Mouse (Mus musculus) lung, embryonic 14.5 days (tissue): Measurements from ENCODE around the gene Cdh23. TPM values are rescaled to one million over a fixed set of nuclear protein-coding genes. Genes with fewer than 3 reads are reported as not detected.
"Not testable (repeated sequence)": the region's sequence is repeated elsewhere in the genome, so short reads cannot be mapped to it uniquely, and the experiment has no call there.

ENCODE experiments used
- ATAC-seq: fragments of 200-750 bp; cut with Nextera tagmentation; 2 replicates; pipeline ENCODE4 v1.8.0; 2017; ENCODE audit warnings: mild to moderate bottlenecking, moderate TSS enrichment, moderate library complexity; ENCODE audit not compliant: insufficient read depth
- DNase-seq: peaks from one replicate; pipeline ENCODE4 v3.0.0-alpha.2; 2015
- H3K27ac ChIP-seq: fragments of 300-500 bp; sonication (generic); 2 replicates; pipeline ENCODE4 v1.5.1; 2014; ENCODE audit warnings: low read depth, mild to moderate bottlenecking, moderate library complexity
- H3K27me3 ChIP-seq: fragments of 300-500 bp; sonication (generic); 2 replicates; pipeline ENCODE4 v1.6.1; 2014; ENCODE audit warnings: low read length, control low read depth; ENCODE audit not compliant: insufficient read depth
- H3K36me3 ChIP-seq: fragments of 300-500 bp; sonication (generic); 2 replicates; pipeline ENCODE4 v1.6.1; 2014; ENCODE audit warnings: control low read depth; ENCODE audit not compliant: insufficient read depth
- H3K4me1 ChIP-seq: fragments of 300-500 bp; sonication (generic); 2 replicates; pipeline ENCODE4 v1.6.1; 2014; ENCODE audit warnings: antibody characterized with exemption, control low read depth; ENCODE audit not compliant: insufficient read depth
- H3K4me2 ChIP-seq: fragments of 300-500 bp; sonication (generic); 2 replicates; pipeline ENCODE4 v1.6.1; 2014; ENCODE audit warnings: mild to moderate bottlenecking
- H3K4me3 ChIP-seq: fragments of 300-500 bp; sonication (generic); 2 replicates; pipeline ENCODE4 v1.5.1; 2014; ENCODE audit warnings: low read depth, low read length
- H3K9ac ChIP-seq: fragments of 300-500 bp; sonication (generic); 2 replicates; pipeline ENCODE4 v1.6.1; 2014
- H3K9me3 ChIP-seq: fragments of 300-500 bp; sonication (generic); 2 replicates; pipeline ENCODE4 v1.6.1; 2016; ENCODE audit warnings: low read depth, low read length, control low read depth
- CTCF ChIP-seq: IDR thresholded peaks from 2 replicates; pipeline ENCODE4 v1.5.1; 2016; ENCODE audit warnings: antibody characterized with exemption, low read depth
- WGBS: fragments of 180-500 bp; shearing (Covaris S2); extraction: QIAGEN DNeasy Blood & Tissue Kit; methylation state at CpG from one replicate; pipeline ENCODE4 v1.1.7; 2014; 5-methylcytosine and 5-hydroxymethylcytosine counted together
- polyA plus RNA-seq: library from polyadenylated mRNA; unstranded; fragments of >200 nt; fragmentation: Nextera tagmentation; extraction: Ambion mirVana; gene quantifications from 2 replicates; pipeline ENCODE4 v1.2.1, GENCODE M21; 2014

Gene Cdh23
- polyA plus RNA-seq, 1 experiment from 2014 or later = 0.26 TPM

GRCm38 (mm10) chr10:60726896-60727295, 30.6 kb upstream of the Cdh23 start:
- H3K27me3 ChIP-seq = no peaks in the 10 kb centered on the region
- H3K36me3 ChIP-seq = 0 out of 2 replicates have a peak, but pooled peaks cover 2% of the 10 kb centered on the region
- no peaks in the 10 kb centered on the region for H3K4me1 ChIP-seq
- H3K4me2 ChIP-seq = no peak overlapping the region
- H3K9ac ChIP-seq = no peak overlapping the region
- no peak for DNase-seq
- no peak for ATAC-seq
- no peak overlapping the region for H3K27ac ChIP-seq
- 71% methylated on average over 3 of the region's 3 CpGs for WGBS
- no peaks in the 10 kb centered on the region for H3K9me3 ChIP-seq
- no peak for TF ChIP-seq CTCF
- no peak overlapping the region for H3K4me3 ChIP-seq

GRCm38 (mm10) chr10:60724496-60724895, 28.2 kb upstream of the Cdh23 start:
- ATAC-seq (no peak), DNase-seq (no peak)
- Histone ChIP-seq H3K36me3 (0 out of 2 replicates have a peak, but pooled peaks cover 2% of the 10 kb centered on the region), H3K27ac (no peak overlapping the region), H3K4me3 (no peak overlapping the region), H3K4me1 (no peaks in the 10 kb centered on the region), H3K9ac (no peak overlapping the region), H3K27me3 (no peaks in the 10 kb centered on the region), H3K4me2 (no peak overlapping the region), H3K9me3 (no peaks in the 10 kb centered on the region)
- no peak for TF ChIP-seq CTCF
- 69% methylated on average over 6 of the region's 6 CpGs for WGBS

GRCm38 (mm10) chr10:60723345-60723744, 27.1 kb upstream of the Cdh23 start:
- TF ChIP-seq CTCF = 0 out of 2 replicates have a peak, but pooled peaks have one; percentile 2
- DNase-seq = no peak
- H3K4me2 ChIP-seq = no peak overlapping the region
- no peaks in the 10 kb centered on the region for H3K9me3 ChIP-seq
- no peak overlapping the region for H3K9ac ChIP-seq
- H3K4me1 ChIP-seq = no peaks in the 10 kb centered on the region
- no peak overlapping the region for H3K4me3 ChIP-seq
- ATAC-seq = no peak
- 25% methylated on average over 1 of the region's 1 CpGs for WGBS
- H3K27me3 ChIP-seq = no peaks in the 10 kb centered on the region
- H3K36me3 ChIP-seq = 0 out of 2 replicates have a peak, but pooled peaks cover 2% of the 10 kb centered on the region
- H3K27ac ChIP-seq = no peak overlapping the region

GRCm38 (mm10) chr10:60721640-60722039, 25.4 kb upstream of the Cdh23 start:
- H3K4me2 ChIP-seq = no peak overlapping the region
- 0 out of 2 replicates have a peak, but pooled peaks cover 2% of the 10 kb centered on the region for H3K36me3 ChIP-seq
- H3K9me3 ChIP-seq = no peaks in the 10 kb centered on the region
- 48% methylated on average over 12 of the region's 12 CpGs for WGBS
- H3K4me1 ChIP-seq = no peaks in the 10 kb centered on the region
- DNase-seq = no peak
- H3K4me3 ChIP-seq = no peak overlapping the region
- no peak for ATAC-seq
- no peak for TF ChIP-seq CTCF
- H3K27me3 ChIP-seq = no peaks in the 10 kb centered on the region
- H3K27ac ChIP-seq = no peak overlapping the region
- H3K9ac ChIP-seq = no peak overlapping the region

GRCm38 (mm10) chr10:60720461-60720860, 24.2 kb upstream of the Cdh23 start:
- Histone ChIP-seq H3K36me3 (peaks cover 10% of the 10 kb centered on the region), H3K9me3 (no peaks in the 10 kb centered on the region)

GRCm38 (mm10) chr10:60718491-60718890, 22.2 kb upstream of the Cdh23 start:
- TF ChIP-seq CTCF = no peak
- 86% methylated on average over 2 of the region's 2 CpGs for WGBS
- Histone ChIP-seq H3K9ac (no peak overlapping the region), H3K27ac (no peak overlapping the region), H3K4me3 (no peak overlapping the region), H3K9me3 (peaks cover 4% of the 10 kb centered on the region; the same call in 1 of the 2 replicates), H3K36me3 (peaks cover 16% of the 10 kb centered on the region), H3K4me2 (no peak overlapping the region), H3K27me3 (no peaks in the 10 kb centered on the region), H3K4me1 (no peaks in the 10 kb centered on the region)
- no peak for DNase-seq
- no peak for ATAC-seq

More at GRCm38 (mm10) chr10:60720461-60720860, 24.2 kb upstream of the Cdh23 start:
- TF ChIP-seq CTCF = no peak
- Histone ChIP-seq H3K4me2 (no peak overlapping the region), H3K27ac (no peak overlapping the region), H3K4me1 (no peaks in the 10 kb centered on the region), H3K4me3 (no peak overlapping the region), H3K27me3 (no peaks in the 10 kb centered on the region), H3K9ac (no peak overlapping the region)
- DNase-seq (no peak), ATAC-seq (no peak)
- WGBS = 77% methylated on average over 5 of the region's 5 CpGs

GRCm38 (mm10) chr10:60716449-60716848, 20.2 kb upstream of the Cdh23 start:
- Histone ChIP-seq H3K4me1 (no peaks in the 10 kb centered on the region), H3K9ac (no peak overlapping the region), H3K36me3 (peaks cover 15% of the 10 kb centered on the region), H3K27me3 (no peaks in the 10 kb centered on the region), H3K9me3 (peaks cover 4% of the 10 kb centered on the region; the same call in 1 of the 2 replicates), H3K4me2 (no peak overlapping the region), H3K4me3 (no peak overlapping the region), H3K27ac (no peak overlapping the region)
- WGBS = 89% methylated on average over 3 of the region's 3 CpGs
- ATAC-seq (no peak), DNase-seq (no peak)
- no peak for TF ChIP-seq CTCF

GRCm38 (mm10) chr10:60712299-60712698, 16.0 kb upstream of the Cdh23 start:
- DNase-seq, H3K9ac ChIP-seq, ATAC-seq, H3K4me3 ChIP-seq, H3K4me2 ChIP-seq, H3K4me1 ChIP-seq, H3K27ac ChIP-seq, H3K9me3 ChIP-seq, H3K27me3 ChIP-seq: not testable (repeated sequence)
- H3K36me3 ChIP-seq = peaks cover 15% of the 10 kb centered on the region
- 56% methylated on average over 8 of the region's 8 CpGs for WGBS
